Mouse (Mus musculus) cerebellum, adult 11-12 months (tissue): Measurements from ENCODE around the gene Lrrc75a.
"Not testable (repeated sequence)": the region's sequence is repeated elsewhere in the genome, so short reads cannot be mapped to it uniquely, and the experiment has no call there.

Source experiments
- DNase-seq: peaks from one replicate; pipeline ENCODE4 v3.0.0; 2022

Gene Lrrc75a

DNA sequence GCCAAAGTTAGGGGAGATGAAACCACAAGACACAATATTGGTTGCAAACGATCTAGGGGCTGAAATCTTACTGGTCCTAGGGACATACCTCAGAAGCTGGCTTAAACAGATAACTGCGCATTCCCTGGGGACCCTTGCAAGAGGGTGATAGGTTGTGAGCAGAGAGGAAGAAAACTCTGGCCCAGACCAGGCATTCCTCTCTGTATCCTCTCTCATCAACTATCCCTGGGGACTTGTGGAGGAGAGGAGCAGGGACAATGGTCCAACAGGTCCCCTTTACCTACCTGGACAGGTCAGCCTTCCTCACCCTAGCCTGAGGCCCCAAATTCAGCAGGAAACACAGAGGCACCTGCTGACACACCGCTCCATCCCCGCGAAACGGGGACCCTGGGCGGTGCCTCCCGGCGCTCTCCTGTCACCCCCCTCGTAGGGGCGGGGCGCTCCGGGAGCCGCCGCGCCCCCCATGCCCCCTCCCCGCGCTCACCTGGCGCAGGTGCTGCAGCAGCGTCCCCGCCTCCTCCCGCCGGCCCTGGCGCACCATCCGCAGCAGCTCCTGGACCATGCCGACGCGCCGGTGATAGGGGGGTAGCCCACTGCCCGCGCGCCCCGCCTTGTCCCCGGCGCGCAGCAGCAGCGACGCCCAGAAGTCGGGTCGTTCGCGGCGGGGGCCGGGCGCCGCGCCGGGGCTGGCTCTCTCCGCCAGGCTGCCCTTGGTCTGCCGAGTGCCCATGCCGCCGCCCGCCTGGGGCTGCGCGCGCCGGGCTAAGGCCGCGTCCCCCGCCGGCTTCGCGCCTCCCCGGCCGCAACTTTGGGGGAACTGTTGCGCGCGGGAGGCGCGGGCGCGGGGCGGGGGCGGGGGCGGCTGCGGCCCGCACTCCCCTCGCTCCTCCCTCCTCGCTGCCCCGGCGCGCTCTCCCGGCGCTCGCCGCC lies at the start of gene Lrrc75a:
Lrrc75a (minus strand) TSS at position 863 of the 930 bp plus-strand sequence.
- peak; percentile 34 for DNase-seq

DNA sequence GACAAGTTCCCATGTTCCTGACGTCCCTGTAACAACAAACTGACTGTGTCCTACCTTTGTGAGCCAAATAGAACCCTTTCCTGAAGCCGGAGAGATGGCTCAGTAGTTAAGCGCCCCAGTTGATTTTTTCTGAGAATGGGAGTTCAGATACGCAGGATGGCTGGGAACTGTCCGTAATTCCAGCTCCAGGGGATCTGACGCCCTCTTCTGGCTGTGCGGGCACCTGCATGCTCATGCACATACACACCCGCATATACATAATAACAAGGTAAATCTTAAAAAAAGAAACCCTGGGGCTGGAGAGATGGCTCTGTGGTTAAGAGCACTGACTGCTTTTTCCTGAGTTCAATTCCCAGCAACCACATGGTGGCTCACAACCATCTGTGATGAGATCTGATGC lies 46.8 kb upstream of the Lrrc75a start:
- DNase-seq = no peak

DNA sequence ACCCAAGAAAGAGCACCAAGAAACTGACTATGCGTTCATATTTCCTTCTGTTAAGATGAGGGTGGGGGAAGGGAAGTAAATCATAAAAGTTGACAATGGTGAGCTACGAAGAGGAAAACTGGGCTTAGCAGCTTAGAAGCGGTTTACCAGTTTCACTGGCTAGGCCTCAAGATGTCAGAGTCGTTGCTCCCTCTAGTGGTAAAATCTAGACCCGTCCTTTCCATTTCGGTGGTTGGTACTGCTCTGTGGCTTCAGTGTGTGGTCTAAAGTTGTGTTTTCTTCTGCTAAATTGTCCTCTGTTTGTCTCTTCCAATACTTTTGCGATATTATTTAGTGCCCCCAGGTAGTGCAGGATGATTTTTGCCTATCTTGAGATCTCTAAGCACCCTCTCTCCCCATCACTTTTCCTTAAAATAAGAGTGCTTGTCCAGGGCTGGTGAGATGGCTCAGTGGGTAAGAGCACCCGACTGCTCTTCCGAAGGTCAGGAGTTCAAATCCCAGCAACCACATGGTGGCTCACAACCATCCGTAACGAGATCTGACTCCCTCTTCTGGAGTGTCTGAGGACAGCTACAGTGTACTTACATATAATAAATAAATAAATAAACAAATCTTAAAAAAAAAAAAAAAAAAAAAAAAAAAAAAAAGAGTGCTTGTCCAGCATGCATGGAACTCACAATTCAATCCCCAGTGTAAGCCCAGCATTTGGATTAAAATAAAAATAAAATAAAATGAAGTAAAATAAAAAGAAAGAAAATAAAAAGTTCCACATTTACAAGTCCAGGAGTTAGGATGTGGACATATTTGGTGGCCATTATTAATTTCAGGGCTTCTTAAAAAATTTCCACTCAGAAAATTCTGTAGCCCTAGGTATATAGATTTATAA lies 45.2 kb upstream of the Lrrc75a start:
- no peak for DNase-seq

DNA sequence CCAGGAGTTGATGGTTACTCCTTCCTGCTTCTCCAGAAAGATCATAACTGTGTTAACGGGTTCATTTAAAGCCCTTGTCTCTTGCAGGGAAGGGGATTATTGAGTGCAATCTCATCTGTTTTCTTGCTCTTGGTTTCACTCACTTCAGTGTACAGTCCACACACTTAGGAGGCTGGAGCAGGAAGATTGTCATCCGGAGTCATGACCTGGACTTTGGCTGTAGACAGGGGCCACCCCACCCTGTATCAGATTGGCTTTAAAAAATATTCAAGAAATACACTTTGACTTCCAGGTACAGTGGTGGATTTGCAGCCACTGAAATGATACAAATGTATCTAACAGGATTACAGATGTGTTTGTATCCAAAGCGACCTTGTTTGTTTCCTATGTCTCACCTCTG lies 43.3 kb upstream of the Lrrc75a start:
- no peak for DNase-seq

DNA sequence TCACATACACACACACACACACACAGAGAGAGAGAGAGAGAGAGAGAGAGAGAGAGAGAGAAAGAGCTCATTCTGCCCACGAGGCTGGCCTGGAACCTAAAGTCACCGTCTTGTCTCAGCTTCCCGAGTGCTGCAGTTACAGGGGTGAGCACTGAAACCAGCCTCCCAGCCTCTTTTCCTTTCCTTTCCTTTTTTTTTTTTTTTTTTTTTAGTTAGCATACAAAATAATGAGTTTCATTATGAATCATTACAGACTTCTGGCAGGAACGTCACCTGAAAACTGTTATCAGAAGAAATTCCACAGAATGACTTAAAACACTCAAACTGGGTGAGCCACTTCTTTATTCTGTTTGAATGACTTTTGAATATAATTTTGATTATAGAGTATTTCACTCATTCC lies 31.6 kb upstream of the Lrrc75a start:
- DNase-seq = no peak

DNA sequence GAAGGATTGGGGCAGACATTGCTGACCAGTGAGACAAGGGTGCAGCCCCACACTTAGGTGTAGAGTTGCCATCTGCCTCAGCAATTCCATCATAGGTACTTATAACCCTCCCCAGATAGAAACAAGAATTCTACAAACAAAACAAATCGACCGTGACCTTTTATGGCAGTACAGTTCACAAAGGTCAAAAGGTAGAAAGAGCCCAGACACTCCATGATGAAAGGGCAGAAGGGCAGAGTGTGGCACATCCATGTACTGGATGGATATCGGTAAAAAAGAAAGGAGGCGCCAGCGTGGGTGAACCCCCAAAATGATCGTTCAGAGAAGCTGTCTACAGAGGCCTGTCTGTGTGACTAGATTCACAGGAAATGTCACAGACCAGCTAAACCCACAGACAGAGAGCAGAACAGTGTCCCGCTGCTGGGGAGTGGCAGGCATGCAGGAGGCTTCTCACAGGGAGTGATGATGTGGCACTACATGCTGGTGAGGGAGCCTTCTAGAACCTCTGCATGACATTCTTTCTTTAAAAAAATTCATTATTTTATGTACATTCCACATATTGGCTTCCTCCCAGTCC lies 30.5 kb upstream of the Lrrc75a start:
- DNase-seq = no peak

DNA sequence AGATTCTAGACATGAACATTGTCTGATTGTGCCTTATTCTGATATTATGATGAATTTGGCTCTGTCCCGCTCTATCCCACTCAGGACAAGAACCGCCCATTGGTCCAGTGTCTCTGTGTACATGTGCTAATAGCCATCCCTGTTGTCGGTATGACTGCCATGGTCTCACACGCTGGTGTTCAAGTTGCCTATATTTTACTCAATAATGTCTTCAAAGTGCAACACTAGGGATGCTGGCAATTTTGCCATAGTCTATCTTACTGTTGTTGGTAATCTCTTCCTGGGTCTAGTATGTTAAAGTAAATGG lies 27.9 kb upstream of the Lrrc75a start:
- DNase-seq = no peak

DNA sequence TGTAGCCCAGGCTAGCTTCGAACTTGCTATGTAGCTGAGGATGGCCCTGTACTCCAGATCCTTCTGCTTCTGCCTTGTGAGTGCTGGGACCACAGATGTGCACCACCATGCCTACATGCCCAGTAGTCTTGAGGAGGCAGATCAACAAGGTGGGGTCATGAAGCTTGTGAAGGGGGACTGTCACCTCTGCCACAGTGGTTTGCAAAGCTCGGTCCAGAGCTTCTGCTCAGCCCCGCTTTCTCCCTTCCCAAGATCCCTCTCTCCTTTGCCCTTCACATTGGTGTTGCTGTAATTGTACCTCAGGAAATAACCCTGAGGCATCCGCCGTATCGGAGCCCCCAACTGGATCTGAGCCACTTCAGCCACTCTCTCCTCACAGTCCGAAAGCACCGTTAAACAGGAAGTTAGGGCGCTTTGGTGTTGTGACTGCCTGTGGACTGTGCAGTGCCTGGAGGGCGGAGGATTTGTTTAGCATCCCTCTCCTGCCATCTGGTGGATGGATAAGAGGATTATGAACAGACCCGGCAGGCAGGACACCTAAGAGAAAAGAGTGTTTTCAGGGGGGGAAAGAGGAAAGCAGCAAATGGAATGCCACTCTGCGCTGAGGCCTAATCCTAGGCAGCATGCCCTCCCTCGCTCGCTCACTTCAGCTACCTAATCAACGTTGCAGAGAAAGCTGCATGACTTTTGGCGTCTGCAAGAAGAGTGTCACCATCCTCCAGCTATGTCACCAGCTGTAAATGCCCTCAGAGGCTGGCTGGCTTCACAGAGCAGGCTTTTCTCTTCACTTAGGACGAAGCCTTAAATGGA lies 27.4 kb upstream of the Lrrc75a start:
- DNase-seq = peak; percentile 51

DNA sequence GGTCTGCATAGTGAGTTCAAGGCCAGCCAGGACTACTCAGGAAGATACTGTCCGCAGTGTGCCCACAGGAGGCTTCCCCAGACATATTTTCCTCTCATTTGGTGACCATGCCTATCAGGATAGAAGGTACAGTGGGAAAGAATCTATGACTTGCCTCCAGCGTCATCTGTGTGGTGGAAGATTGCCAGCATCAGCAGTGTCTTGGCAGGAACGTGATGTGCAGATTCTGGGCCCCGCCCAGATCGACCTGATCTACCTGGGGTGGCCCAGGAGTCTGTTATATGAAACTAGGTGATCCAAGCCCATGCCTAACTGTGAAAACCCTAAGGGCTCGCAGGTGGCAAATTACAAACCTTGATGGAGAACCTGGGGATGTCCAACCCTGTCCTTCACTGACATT lies 21.7 kb upstream of the Lrrc75a start:
- no peak for DNase-seq

DNA sequence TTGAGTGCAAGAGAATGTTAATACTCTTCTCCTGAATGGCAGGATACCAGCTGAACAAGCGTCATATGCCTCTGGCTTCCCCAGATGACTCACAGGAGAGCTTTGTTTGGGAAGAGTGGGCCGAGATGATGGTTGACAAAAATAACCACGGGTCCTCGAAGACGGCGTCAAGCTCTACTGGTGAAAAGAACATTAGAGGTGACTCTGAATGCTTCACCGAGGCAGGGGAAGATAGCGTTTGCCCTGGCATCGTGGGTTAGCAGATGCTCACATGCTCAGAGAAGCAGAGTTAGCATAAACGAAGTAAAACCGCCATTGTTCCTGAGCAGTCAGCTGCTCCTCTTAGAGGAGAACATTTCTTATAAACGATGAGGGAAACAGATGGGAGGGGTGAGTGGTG lies 21.1 kb upstream of the Lrrc75a start:
- DNase-seq = no peak

DNA sequence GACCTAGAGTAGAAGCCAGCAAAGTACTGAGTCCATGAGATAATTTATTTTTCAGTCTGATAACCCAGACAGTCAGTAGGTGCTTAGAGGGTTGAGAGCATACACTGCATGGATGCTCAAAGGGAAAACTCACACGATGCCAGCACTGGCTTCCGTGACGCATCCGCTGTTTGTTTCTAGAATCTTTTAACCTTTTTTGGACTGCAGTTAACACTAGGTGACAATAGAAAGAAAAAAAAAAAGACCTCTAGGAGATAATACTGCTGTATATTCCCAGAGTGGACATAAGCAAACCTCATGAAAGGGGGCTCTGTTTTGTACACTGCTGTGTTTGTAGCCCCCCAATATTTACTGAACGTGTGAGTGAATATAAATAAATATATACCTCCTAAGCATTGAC lies 20.7 kb upstream of the Lrrc75a start:
- DNase-seq = no peak

DNA sequence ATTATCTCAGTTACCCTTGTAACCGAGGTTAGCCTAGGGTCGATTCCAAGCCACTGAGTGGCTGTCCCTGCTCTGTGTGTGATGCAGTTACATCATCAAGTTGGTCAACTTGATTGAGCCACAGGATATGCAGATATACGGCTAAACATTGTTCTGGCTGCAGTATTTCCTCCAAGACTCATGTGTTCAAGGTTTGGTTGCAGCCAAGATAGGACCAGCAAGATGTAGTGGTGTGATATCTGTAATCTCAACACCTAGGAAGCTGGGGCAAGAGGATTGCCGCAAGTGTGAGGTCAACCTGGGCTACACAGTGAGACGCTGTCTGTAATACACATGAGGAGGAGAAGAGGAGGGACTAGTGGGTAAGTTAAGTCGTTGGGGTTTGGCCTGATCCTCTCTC lies 15.9 kb upstream of the Lrrc75a start:
- no peak for DNase-seq

DNA sequence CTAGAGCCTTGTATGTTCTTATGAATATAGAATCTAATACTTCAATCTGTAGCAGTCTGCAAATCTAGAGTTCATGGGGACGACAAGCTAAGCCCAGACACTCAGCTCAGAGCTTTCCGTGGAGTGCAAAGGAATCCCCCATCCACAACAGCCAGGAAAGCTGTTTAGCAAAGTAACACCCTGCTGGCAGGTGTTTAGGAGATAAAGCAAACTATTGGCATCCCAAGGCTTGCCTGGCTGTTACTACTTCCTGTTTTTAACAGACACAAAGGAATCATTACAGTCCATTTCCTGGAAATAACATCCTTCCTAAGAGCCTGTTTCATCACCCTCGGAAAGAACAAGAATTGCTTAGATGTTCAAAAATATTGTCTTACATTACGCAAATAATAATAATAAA lies 12.6 kb upstream of the Lrrc75a start:
- no peak for DNase-seq

DNA sequence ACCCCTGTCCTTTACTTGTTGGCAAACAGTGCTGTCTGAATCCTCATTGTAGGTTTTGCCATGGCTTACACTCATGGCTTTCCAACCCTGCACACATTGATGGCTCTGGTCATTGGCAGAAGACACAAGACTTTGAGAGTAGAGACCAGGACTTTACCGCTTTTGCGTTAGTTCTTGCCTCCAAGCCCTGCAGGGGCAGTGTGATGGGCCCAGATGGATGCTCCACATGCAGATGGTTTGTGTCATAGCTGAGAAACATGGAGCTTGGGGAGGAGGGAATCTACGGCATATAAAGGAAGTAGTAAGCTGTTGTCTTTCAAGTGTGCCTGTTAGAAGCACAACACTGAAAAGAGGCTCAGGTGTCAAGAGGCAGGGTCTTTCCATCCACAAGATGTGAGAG lies 3.8 kb upstream of the Lrrc75a start:
- no peak for DNase-seq

DNA sequence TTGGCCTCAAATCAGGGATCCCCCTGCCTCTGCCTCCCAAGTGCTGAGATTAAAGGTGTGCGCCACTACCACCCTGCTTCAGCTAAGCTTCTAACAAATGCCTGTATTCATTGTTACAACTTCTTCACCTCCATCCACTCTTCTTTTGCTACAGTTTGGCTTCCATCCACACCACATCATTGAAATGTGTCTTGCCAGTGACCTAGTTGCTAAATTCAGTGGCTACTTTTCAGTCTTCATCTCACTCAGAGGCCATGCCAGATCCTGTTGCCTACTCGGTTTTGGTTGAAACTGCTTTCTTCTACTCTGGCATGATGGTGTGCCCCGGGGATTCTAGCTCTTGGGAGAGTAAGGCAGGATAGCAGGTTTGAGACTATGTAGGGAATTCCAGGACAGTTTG lies 3.2 kb upstream of the Lrrc75a start:
- no peak for DNase-seq

DNA sequence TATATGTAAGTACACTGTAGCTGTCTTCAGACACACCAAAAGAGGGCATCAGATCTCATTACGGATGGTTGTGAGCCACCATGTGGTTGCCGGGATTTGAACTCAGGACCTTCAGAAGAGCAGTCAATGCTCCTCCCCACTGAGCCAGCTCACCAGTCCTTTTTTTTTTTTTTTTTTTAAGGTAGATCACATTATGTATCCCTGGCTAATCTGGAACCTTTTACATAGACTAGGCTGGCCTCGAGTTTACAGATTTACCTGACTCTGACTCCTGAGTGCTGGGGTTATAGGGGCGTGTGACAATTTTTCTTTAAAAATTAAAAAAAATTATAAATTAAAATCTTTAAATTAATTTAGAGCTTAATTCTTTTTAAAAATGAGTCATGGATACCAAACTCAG lies 1.5 kb upstream of the Lrrc75a start:
- DNase-seq = not testable (repeated sequence)

DNA sequence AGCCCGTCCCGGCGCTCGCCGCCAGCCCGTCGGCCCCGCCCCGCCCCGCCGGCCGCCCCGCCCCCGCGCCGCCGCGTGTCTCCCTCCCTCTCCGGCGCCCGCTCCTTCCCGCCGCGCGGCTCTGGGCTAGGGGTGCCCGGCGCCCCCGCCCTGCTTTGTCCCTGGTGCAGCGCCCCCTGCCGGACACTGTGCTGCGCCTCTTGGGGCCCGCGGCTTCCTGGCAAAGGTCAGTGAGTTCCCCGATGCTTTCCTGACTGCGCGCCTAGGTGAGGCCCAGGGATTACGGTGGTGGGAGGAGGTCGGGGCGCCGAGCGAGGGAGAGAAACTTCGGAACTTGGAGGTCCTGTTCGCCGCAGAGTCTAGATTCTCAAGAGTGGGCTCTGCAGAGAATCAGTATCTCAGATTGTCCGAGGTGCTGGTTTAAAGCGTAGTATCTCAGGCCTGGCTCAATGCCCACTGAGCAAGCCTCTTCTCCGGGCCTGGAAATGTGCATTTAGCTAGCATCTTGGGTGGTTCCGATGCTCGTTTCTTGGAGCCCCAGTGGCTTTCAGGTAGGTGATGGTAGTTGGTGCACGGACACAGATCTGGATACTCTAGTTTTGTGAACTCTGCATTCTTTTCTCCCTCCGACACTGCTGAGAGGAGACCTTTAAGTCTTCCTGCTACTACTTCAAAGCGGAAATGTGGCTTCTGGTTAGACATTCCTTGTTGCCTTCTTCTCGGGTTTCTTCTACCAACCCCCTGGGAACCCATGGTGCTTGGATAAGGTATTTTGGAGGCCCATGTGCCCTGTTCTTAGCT lies 468 bp upstream of the Lrrc75a start, which contains the start of gene Mmgt2:
Mmgt2 (plus strand) TSS at position 74 of the 801 bp plus-strand sequence.
- DNase-seq = peak; percentile 82

DNA sequence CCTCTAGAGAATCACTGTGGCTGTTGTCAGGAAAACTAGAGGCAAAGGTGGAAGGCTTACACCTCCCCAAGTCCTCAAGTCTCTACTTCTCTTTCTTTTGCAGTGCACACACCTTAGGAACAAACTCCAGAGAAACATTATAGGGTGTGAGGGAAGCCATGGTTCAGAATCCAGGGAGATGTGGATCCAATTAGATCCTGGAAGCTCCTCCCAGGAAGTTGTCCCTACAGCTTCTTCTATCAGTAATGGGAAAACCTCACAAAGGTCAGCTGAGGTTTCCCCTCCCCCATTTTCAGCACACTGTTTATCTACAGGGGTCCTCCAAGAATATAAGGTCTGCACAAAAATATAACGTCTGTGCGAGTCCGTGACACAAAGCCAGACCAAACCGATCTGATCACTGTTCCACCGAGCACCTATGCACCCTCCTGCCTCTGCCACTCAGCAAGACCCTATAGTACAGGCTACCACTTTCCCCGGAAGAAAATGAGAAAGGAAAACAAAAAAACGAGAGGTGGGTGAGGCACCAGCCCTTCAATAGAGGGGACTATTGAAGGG lies 1.3 kb downstream of the Lrrc75a start:
- DNase-seq = no peak

DNA sequence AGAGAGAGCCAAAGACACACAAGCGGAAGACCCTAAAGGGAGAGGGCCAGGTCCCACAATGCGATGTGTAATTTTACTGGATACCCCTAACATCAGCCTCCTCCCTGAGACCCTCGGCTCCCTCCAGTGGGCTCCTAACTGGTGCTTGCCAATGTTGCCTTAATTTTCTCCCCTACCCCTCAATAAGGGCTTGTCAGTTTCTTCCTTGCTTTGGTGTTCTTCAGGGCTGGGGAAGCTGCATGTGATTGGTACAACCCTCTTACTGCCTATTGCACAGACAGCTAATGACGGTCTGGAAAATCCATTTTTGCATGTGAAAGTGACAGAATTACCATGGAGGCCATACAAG lies 1.9 kb downstream of the Lrrc75a start:
- no peak for DNase-seq

DNA sequence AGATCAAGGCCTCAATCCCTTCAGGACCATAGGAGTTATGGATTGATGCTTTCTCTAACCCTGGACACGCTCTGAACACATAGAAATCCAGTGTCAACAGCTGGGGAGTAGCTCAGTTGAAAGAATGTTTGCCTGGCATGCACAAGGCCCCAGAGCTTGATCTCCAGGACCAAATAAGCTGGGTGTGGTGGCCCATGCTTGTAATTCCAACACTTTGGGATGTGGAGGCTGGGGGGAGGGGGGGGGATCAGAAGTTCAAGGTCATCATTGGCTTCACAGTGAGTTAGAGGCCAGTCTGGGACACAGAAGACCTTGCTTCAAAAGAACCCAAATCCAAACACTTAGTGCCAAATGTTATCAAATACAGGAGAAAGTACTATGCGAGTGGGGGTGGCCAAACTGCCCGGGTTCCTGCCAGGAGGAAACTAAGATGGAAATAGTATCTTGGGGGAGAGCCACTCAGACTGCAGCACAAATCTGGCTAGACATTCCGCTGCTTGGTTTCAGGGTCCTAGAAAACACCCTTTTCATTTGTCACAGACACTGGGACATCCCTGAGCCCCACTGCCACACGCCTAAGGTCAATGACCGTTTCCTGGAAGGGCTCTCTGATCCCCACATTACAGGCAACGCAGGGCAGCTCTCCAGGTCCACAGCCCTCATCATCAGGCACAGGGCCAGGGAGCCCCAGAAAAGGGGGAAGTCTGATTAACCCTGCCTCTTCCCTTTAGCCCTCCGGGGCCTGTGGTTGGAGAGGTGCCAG lies 2.4 kb downstream of the Lrrc75a start:
- peak; percentile 20 for DNase-seq

DNA sequence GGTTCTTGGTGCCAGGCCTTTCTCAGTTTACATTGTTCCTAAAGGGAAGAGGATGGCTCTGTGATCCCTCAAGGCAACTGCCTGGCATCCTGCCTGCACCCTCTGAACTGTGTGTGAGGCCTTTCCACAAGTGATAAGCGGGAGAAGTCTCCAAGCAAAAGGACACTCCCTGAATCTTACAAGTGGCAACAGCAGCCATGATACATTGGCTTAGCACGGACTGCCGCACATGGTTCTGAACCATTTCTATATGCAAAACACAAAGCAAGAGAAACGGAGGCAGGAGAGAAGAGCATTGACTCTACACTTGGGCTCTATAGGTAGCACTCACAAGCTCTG lies 3.0 kb downstream of the Lrrc75a start:
- no peak for DNase-seq
